Mouse (Mus musculus) E14TG2a.4 (cell line): ENCODE measurements around the gene Mogs.
A peak's percentile ranks its signal among the peaks of the same experiment; 100 is the strongest.

Experiments
- H3K27me3 ChIP-seq: 2 replicates; pipeline ENCODE4 v1.6.1; 2014; ENCODE audit warnings: low read length, control low read depth; ENCODE audit not compliant: insufficient read depth
- H3K36me3 ChIP-seq: 2 replicates; pipeline ENCODE4 v1.6.1; 2014; ENCODE audit warnings: low read length, control low read depth; ENCODE audit not compliant: insufficient read depth
- H3K4me1 ChIP-seq: replicated peaks from 2 replicates; pipeline ENCODE4 v1.6.1; 2014; ENCODE audit warnings: low read depth, low read length, control low read depth
- H3K4me3 ChIP-seq: replicated peaks from 2 replicates; pipeline ENCODE4 v1.5.1; 2014; ENCODE audit warnings: mild to moderate bottlenecking, low read length
- H3K9me3 ChIP-seq: 2 replicates; pipeline ENCODE4 v1.6.1; 2014; ENCODE audit warnings: low read length, control low read depth
- CTCF ChIP-seq: conservative IDR thresholded peaks from 2 replicates; pipeline ENCODE4 v1.5.1; 2014; ENCODE audit warnings: low read length
- NANOG ChIP-seq: IDR thresholded peaks from 2 replicates; pipeline ENCODE4 v1.6.1; 2014; ENCODE audit warnings: borderline replicate concordance, low read length, mixed read lengths
- POU5F1 ChIP-seq: IDR thresholded peaks from 2 replicates; pipeline ENCODE4 v1.6.1; 2014; ENCODE audit warnings: low read length, borderline replicate concordance

Mogs gene

DNA sequence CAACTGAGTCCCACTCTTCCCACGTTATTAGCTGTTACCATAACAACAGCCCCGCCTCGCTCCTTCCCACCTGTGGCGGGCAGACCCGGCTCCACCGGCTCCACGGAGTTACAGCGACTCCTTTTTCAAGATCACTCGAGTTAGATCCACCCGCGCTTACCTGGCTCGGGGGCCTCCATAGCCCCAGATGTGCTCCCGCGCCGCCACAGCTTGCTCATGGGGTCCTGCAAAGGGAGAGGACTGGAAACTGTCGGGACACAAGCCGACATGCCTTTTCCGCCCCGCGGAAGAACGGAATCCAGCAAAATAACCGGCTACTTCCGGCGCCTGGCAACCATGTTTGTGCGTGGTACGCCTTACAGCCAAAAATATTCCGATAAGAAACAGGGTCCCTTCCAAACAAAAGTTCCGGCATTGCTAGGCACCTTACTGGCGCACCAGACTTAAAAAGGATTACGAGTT lies 9.6 kb downstream of the Mogs start:
- Histone ChIP-seq H3K4me1 (peaks cover 44% of the 10 kb centered on the region), H3K4me3 (peak overlapping the region; percentile 91), H3K27me3 (no peaks in the 10 kb centered on the region), H3K36me3 (peaks cover 13% of the 10 kb centered on the region), H3K9me3 (no peaks in the 10 kb centered on the region)
- TF ChIP-seq CTCF (no peak), POU5F1 (no peak), NANOG (no peak)

DNA sequence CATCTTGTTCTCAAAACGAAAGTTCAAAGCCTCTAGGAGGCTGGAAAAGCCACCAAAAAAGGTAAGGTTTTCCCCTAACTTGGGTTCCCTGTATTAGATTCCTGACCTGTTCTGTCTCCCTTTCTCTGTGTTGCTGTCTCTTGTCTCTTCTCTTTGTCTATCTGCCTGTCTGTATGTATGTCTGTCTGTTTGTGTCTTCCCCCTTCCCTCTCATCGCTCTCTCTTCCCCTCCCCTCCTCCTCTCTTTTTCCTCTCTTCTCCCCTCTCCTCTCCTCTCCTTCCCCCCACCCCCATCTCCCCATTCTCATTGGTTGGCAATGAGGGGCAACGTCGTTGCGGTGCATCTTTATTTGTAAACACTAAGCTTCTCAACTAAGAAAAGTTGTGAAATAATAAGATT lies 10.0 kb downstream of the Mogs start, which contains the start of gene Ino80b:
Gene Ino80b (minus strand): TSS at position 101 of the 400 bp plus-strand sequence.
- no peaks in the 10 kb centered on the region for H3K9me3 ChIP-seq
- no peaks in the 10 kb centered on the region for H3K27me3 ChIP-seq
- TF ChIP-seq POU5F1, result no peak
- TF ChIP-seq CTCF, result no peak
- TF ChIP-seq NANOG, result no peak

DNA sequence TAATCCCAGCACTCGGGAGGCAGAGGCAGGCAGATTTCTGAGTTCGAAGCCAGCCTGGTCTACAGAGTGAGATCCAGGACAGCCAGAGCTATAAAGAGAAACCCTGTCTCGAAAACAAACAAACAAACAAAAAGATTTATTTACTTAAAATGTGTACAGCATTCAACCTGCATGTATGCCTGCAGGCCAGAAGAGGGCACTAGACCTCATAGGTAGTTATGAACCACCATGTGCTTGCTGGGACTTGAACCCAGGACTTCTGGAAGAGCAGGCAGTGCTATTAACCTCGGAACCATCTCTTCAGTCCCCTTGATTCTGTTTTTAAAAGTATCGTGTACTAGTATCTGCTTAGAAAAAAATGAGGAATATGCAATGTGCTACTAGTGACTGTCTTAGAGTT lies 12.1 kb downstream of the Mogs start:
- peaks cover 12% of the 10 kb centered on the region for H3K36me3 ChIP-seq
- no peaks in the 10 kb centered on the region for H3K27me3 ChIP-seq
- H3K9me3 ChIP-seq, result no peaks in the 10 kb centered on the region
- no peak for TF ChIP-seq POU5F1
- TF ChIP-seq NANOG, result no peak
- peak; percentile 62 for TF ChIP-seq CTCF
- H3K4me3 ChIP-seq, result no peak overlapping the region
- peaks cover 48% of the 10 kb centered on the region for H3K4me1 ChIP-seq

More for the DNA sequence above, 10.0 kb downstream of the Mogs start, which contains the start of gene Ino80b:
- peaks cover 39% of the 10 kb centered on the region for H3K4me1 ChIP-seq
- peak within 1 kb of the TSS; percentile 91 for H3K4me3 ChIP-seq
- H3K36me3 ChIP-seq, result peaks cover 12% of the 10 kb centered on the region

DNA sequence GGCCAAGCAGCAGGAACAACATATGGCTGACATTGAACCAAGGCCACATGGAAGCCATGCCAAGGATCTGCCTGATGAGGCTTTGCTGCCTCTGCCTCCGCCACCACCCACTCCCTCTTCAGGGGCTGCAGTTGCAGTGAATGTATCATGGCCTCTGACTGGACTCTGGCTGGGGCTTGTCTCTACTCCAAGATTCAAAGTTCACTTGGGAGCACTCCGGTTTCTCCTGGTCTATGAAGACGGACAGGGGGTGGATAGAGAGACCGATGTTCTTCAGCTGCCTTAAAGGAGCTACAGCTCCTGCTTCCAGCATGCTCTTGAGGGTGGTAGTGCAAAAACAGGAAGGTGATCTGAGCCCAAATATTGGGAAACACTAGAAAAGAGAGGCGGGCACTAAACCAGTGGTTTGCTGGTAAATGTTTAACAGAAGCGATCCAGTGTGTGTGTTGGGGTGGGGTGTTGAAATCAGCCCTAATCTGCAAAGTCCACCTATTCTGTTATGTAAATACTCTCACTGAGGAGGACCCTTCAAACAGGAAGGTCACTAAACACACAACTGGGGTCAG lies 16.3 kb downstream of the Mogs start:
- no peak overlapping the region for H3K4me3 ChIP-seq
- H3K36me3 ChIP-seq, result no peaks in the 10 kb centered on the region
- peaks cover 29% of the 10 kb centered on the region for H3K27me3 ChIP-seq
- peaks cover 44% of the 10 kb centered on the region for H3K4me1 ChIP-seq
- TF ChIP-seq CTCF (no peak), NANOG (no peak), POU5F1 (no peak)
- no peaks in the 10 kb centered on the region for H3K9me3 ChIP-seq

DNA sequence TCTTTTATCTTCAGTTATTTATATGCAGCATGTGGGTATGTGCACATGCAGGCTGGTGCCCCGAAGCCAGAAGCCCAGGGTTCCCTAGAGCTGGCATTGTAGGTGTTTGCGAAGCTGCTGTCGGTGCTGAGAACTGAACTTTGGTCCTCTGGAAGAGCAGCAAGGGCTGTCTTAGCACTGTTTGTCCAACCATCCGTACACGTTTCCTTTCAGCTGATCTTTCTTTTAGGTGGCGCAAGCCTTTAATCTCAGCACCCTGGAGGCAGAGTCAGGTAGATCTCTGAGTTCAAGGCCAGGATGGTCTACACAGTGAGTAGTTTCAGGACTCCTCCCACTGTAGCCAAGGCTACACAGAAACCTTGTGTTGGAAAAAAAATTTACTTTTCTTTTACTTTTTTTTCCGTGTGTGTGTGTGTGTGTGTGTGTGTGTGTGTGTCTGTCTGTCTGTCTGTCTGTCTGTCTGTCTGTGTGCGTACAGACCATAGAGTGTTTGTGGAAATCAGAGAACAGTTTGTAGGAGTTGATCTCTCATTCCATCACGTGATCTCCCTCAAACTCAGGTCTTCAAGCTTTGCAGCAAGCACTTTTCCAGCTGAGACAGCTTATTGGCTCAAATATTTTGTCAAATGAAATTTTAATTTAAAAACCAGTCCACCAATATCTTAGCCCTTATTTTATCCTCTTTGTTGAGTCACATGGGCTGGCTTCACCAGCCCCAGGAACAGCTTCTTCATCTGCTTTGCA lies 17.1 kb downstream of the Mogs start:
- Histone ChIP-seq H3K4me1 (peaks cover 52% of the 10 kb centered on the region), H3K36me3 (no peaks in the 10 kb centered on the region), H3K9me3 (no peaks in the 10 kb centered on the region), H3K27me3 (peaks cover 37% of the 10 kb centered on the region), H3K4me3 (no peak overlapping the region)
- no peak for TF ChIP-seq NANOG
- no peak for TF ChIP-seq CTCF
- TF ChIP-seq POU5F1, result no peak

DNA sequence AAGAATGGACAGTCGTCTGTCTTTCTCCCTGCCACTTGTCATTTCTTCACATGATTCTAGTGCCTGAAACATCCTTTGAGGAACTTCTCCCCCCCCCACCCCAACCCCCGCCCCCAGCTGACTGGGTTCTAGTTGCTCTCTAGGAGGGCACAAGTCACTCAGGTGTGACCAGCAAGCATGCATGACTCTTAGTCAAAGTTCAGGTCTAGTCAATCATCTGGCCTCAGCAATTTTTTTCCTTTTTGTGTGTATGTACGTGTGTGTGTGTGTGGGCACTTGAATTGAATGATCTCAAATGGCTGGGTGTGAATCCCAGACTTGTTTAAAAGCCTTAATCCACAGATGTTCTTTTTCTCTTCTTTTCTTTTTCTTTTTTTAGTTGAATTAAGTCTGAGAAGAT lies 18.9 kb downstream of the Mogs start:
- Histone ChIP-seq H3K9me3 (no peaks in the 10 kb centered on the region), H3K4me3 (no peak overlapping the region), H3K36me3 (no peaks in the 10 kb centered on the region), H3K4me1 (peaks cover 58% of the 10 kb centered on the region), H3K27me3 (peaks cover 55% of the 10 kb centered on the region)
- TF ChIP-seq CTCF (no peak), POU5F1 (no peak), NANOG (no peak)

DNA sequence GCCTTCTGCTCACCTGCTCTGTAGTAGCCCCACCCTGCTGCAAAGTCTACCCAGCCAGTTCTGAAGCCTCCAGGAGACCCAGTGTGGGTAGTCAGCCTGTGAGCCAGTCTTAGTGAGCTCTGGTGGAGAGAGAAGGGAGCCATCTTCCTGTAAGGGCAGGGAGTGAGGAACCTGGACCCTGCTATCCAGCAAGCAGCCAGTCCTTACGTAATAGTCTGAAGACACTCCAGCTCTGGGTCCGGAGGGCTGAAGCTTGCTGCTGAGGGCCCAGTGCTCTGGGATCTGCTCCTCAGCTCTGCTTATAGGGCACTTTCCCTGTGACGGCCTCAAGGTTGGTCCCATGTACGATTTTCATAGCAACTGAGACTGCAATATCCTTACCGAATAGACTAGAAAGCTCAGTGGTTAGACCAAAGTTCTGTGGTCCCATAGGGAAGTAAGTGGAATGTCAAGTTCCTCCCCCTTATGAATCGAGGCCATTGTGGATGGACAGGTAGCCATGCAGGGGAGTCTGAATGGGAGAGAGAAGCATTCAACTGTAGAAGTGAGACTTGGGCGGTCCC lies 19.7 kb downstream of the Mogs start, which contains the start of gene Rtkn:
Gene Rtkn (plus strand): TSS at position 513 of the 563 bp plus-strand sequence.
- Histone ChIP-seq H3K9me3 (no peaks in the 10 kb centered on the region), H3K4me1 (peaks cover 58% of the 10 kb centered on the region), H3K4me3 (peak within 1 kb of the TSS; percentile 66), H3K27me3 (peaks cover 63% of the 10 kb centered on the region), H3K36me3 (no peaks in the 10 kb centered on the region)
- TF ChIP-seq CTCF (no peak), POU5F1 (no peak), NANOG (no peak)

DNA sequence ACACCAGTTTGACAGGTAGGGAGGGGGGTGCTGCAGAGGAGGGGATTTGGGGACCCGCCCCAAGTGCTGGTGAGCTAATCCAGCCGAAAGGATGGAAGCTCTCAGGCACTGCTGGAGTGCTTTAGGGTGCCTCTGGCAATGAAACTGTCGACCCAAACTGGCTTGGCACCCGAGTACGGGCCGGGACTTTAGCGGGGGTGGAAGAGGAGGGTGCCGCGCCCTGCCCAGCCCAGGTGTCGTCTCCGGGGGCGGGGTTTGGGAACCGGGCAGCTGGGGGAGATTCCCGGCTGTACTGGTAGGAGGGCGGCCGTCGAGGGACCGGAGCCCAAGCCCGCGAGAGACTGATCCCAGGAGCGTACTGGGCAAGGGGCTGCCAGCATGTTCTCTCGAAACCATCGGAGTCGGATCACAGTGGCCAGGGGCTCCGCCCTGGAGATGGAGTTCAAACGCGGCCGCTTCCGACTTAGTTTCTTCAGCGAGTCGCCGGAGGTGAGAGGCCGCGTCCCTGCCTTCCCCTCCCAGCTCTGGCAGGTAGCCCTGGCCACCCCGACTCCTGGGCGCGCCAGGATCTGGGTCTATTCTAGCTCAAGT lies 20.4 kb downstream of the Mogs start:
- TF ChIP-seq NANOG, result no peak
- TF ChIP-seq POU5F1, result no peak
- no peak for TF ChIP-seq CTCF

More for the DNA sequence above, 20.4 kb downstream of the Mogs start:
- Histone ChIP-seq H3K4me1 (peaks cover 58% of the 10 kb centered on the region), H3K4me3 (peak overlapping the region; percentile 66), H3K36me3 (no peaks in the 10 kb centered on the region), H3K27me3 (peaks cover 66% of the 10 kb centered on the region), H3K9me3 (no peaks in the 10 kb centered on the region)
